Mouse (Mus musculus) urinary bladder, postnatal 25 days (tissue): Measurements from ENCODE around the gene Tcam1.
A peak's percentile ranks its signal among the peaks of the same experiment; 100 is the strongest.

Experiments used
- DNase-seq: peaks from one replicate; pipeline ENCODE4 v3.0.0; 2022; ENCODE audit warnings: low spot score

Gene Tcam1

DNA sequence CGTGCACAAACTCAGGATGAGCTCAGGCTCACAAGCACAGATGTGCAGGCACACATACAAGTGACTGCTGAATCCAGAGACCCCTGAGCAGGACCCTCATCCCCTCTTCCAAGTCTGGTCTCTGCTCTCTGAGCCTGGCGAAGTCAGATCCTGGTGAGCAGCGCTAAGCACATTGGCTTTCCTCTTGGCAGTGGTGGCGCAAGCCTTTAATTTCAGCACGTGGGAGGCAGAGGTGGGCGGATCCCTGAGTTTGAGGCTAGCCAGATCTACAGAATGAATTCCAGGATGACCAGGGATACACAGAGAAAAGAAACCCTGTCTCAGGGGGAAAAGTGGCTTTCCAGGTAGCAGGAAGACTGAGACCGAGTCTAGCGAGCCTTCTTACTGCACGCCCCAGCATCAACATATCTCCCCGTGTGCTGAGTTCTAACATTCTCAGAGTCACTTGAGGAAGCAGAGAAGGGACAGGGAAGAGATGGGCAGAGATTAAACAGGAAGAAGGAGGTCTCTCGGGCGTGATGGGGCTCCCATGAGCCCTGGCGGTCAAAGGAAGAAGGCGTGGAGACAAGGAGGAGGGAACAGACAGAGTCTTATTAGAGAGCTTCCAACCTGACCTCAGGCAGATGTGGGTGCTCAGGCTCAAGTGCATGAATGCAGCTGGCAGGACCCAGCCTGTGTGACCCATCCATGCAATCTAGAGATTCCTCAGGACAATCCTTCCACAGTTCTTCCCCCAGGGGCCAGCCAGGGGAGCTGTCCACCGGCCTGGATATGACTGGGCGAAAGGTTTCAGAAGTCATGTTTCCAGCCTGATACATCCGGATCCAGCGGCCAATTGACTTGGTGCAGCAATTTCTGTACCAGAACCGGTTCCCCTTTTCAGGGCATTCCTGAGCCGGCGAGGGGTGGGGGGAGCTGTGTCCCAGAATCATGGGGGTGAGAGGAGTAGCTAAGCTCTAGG lies 42.2 kb downstream of the Tcam1 start:
- DNase-seq, result no peak

DNA sequence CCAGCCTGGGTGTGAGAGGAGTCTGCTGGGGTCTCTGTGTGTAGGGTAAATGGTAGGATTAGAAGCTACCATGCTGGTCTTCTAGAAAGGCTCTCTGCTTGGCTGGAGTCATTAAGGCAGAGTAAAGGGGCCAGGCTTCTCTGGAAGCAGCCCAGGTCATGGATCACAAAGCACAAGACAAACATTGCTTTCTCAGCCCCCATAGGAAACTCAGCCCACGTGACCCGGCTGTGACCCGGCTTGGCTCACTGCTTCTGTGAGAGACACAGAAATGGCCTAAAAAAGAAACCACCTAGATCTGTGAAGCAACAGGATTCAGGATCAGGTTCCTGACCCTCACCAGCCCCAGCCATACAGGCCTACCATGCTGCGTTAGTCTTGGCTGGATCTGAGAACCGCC lies 48.4 kb downstream of the Tcam1 start:
- DNase-seq, result no peak

DNA sequence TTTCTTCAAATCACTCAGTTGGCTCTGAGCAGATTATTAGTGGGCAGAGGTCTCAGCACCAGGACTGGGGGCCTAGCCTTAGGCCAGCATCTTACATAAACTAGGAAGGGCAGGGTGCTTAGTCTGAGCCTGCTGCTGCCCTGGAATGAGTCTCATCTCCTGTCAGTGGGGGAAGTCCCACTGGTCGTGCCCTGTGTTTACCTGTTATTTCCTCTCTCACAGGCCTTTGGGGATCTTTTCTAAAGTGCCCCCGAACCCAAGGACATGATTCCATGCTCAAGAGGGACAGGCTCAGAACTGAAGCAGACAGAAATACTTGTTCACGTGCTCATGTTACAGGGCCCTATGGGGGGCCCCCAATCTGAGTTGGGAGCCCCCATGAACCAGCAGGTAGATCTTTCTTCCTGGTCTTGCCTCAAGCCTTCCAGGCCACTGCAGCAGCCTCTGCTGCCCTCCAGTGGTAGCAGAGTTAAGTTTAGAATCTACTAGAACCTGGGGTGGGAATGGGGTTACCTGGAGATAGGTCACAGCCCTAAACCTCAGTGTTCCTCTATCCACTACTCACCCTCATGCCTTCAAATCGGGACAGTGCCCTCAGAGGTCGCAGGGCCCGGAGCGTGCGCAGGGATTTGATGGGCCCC lies 49.2 kb downstream of the Tcam1 start:
- DNase-seq, result peak; percentile 62

DNA sequence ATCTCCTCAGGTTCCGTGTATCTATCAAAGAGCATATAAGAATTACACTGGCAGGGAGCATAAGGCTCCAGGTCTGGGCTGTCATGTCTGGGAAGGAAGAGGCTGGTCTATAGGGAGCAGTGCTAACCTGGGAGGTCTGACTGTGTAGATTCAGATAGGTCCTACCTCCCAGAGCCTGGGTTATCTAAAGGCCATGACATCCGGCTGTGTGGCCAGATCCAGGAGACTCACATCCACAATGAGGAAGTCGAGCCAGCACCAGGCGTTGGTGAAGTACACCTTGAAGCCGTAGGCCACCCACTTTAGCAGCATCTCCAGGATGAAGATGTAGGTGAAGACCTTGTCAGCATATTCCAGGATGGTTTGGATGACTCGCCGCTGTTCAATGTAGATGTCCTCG lies 50.0 kb downstream of the Tcam1 start:
- DNase-seq, result no peak

DNA sequence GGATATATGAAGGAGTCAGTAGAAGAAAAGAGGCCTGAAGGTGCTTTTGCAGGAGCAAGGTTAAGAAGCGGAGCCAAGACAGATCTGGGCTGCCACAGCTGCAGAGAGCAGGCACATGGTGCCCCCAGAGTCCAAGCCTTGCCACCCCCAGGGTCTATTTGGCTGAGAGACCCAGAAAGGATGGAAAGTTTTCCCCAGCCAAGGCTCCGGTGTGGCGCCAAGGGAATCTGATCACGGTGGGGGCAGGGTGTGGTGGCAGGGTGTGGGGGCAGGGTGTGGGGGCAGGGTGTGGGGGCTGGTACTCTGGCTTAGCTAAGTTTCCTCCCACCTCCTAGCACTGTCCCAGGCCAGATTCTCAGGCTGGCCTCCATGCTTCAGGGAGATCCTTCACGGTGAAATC lies 52.0 kb downstream of the Tcam1 start:
- DNase-seq, result no peak

DNA sequence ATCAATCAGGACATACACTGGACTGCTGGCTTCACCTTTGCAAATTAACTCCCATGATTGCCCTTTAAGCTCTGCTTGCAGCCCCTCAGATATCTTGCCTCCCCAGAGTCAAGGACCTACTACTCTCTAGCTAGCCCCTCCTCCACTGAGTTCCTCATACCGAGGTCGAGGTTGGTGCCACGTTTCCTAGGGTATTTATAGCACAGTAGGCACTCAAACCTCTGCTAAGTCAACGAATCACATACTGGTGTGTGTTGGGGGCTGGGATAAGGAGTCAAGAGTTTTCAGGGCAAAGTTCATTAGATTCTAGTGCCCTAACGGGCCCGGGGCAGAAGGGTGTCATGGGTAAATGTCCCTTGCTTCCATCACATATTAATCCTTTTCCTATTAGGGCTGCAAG lies 52.7 kb downstream of the Tcam1 start:
- no peak for DNase-seq

DNA sequence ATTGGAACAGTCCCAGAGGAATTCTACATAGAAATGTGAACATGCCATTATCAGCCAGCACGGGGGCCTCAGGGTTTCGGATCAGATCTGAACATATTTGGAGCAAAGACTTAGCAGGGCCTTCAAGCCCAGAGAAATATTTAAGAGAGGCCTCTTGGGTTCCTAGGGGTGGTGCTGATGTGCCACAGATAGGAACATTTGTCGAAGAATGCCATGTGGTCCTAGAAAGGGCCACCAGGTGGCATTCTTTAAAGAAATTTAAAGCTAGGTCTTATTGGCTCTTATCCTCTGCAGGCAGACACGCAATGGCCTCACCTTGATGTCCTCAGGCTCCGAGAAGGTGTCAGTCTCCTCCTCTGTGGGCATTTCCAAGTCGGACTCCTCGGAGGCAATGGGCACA lies 53.2 kb downstream of the Tcam1 start:
- no peak for DNase-seq

DNA sequence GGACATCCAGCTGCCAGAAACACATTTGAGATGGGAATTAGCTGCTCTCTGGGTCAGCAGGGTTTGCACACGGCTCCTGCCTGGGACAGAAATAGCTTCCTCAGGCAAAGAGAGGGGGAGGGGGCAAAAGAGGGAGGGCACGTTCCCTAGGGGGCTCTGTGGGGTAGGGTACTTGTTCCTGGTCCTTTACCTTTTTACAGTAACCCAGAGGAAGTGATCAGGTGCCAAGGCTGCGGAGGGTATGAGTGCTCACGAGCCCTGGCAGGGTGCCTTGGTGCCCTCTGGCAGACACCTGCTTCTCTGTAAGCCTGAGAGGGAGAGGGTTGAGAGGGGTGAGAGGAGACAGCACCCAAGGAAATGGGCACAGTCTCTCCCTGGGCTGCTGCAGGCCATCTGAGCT lies 56.0 kb downstream of the Tcam1 start:
- DNase-seq, result no peak

DNA sequence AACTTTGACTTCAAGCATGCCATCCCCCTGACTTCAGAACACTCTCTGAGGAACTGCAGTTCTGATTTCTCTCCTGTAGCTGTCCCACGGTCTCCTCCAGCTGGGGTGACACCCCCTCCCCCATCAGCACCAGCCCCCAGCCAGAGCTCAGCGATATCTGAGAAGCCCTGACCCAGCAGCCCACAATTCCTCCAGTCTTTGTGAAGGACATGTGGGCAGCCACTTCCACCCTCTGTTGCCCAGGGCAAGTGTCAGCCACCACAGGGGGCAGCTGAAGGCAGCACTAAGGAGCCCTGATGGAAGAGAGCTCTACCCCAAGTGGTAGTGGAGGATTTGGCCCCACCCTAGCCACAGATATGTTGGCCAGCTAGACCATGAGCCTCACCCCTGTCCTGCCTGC lies 57.6 kb downstream of the Tcam1 start:
- no peak for DNase-seq

DNA sequence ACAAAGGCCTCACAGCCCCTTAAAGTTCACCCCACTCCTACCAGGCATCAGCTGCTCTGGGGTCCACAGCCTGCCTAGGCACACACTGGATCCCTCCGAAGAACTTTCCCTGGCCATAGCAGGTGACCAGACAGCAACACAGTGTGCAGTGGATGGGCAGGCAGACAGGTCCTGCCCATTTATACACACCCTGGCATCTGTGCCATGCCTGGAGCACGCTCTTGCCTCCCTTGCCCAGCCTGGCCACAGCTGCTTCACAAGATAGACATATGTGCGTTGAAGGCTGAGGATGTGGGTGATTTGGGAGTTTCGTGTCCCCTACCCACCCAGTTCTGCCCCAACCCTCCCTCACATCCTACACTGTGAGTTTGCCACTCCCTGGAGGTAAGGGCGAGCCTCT lies 61.6 kb downstream of the Tcam1 start:
- no peak for DNase-seq
